Mouse (Mus musculus): ENCODE results near the gene Cdk2. TPM values are rescaled to one million over a fixed set of nuclear protein-coding genes. Genes with fewer than 3 reads are reported as not detected.

The Cdk2 gene
- 32.6 TPM for total RNA-seq (2023)

GRCm38 (mm10) chr10:128704491-128705316 lies at the start of gene Cdk2:
TSS of gene Cdk2 (minus strand) at chr10:128705031.

GRCm38 (mm10) chr10:128747646-128748251 lies 42.9 kb upstream of the Cdk2 start, which contains the start of gene Pym1:
TSS of gene Pym1 (plus strand) at chr10:128747889.

GRCm38 (mm10) chr10:128744680-128745601 lies 40.1 kb upstream of the Cdk2 start, which contains the start of gene Dgka:
TSS of gene Dgka (minus strand) at chr10:128744855.

DNA sequence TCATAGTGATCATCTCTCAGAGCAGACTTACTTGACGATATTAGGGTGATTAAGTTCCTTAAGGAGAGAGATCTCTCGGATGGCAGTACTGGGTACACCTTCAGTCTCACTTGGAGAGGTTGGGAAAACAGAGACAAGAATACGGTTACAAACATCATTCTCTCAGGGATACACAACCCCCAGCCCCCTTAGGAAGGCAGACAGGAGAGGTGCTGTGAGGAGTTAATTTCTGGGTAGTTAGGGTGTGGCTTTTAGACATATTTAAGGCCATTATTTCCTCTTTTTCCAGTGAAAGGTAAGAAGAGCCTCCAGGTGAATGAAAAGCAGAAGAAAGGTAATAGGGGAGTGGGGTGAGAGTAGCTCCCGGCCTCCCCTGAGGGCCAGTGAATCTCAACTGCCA lies 936 bp downstream of the Cdk2 start, which contains the start of gene Pmel:
Gene Pmel, plus strand, starts transcription at position 301 of the 400 bp plus-strand sequence.

GRCm38 (mm10) chr10:128695992-128696807 lies 8.6 kb downstream of the Cdk2 start, which contains the start of gene Rab5b:
TSS of gene Rab5b (minus strand) at chr10:128696264.

GRCm38 (mm10) chr10:128673763-128674468 lies 30.9 kb downstream of the Cdk2 start, which contains the start of gene Suox:
TSS of gene Suox (minus strand) at chr10:128674073.

Other genes starting within 250 kb of the Cdk2 start
- gene Smarcc2, start 245.8 kb downstream of the Cdk2 start, total RNA-seq (2023) = 112 TPM
- 818 TPM for gene Myl6, start 210.9 kb downstream of the Cdk2 start, total RNA-seq (2023)
- gene Myl6b, start 206.3 kb downstream of the Cdk2 start, total RNA-seq (2023) = not detected
- gene Esyt1, start 179.2 kb downstream of the Cdk2 start, total RNA-seq (2023) = 244 TPM
- gene Zc3h10, start 157.3 kb downstream of the Cdk2 start, total RNA-seq (2023) = 26.7 TPM
- gene Rpl41, start 155.7 kb downstream of the Cdk2 start, total RNA-seq (2023) = 3,926 TPM
- 55.6 TPM for gene Pa2g4, start 139.0 kb downstream of the Cdk2 start, total RNA-seq (2023)
- gene Erbb3, start 115.4 kb downstream of the Cdk2 start, total RNA-seq (2023) = 1.3 TPM
- gene Rps26, start 78.3 kb downstream of the Cdk2 start, total RNA-seq (2023) = 1,431 TPM
- 9.6 TPM for gene Ikzf4, start 59.0 kb downstream of the Cdk2 start, total RNA-seq (2023)
- 10.1 TPM for gene Suox, start 31.0 kb downstream of the Cdk2 start, total RNA-seq (2023)
- gene Rab5b, start 8.8 kb downstream of the Cdk2 start, total RNA-seq (2023) = 32.6 TPM
- not detected for gene Pmel, start 836 bp downstream of the Cdk2 start, total RNA-seq (2023)
- gene Dgka, start 39.8 kb upstream of the Cdk2 start, total RNA-seq (2023) = 837 TPM
- gene Pym1, start 42.9 kb upstream of the Cdk2 start, total RNA-seq (2023) = 82.4 TPM
- 0.32 TPM for gene Mmp19, start 85.9 kb upstream of the Cdk2 start, total RNA-seq (2023)
- 57.9 TPM for gene Dnajc14, start 99.0 kb upstream of the Cdk2 start, total RNA-seq (2023)
- 6.4 TPM for gene Tmem198b, start 99.3 kb upstream of the Cdk2 start, total RNA-seq (2023)
- gene Sarnp, start 112.3 kb upstream of the Cdk2 start, total RNA-seq (2023) = 50.3 TPM
- gene Ormdl2, start 116.6 kb upstream of the Cdk2 start, total RNA-seq (2023) = 15.3 TPM
- gene Gdf11, start 186.7 kb upstream of the Cdk2 start, total RNA-seq (2023) = 10.7 TPM
- 1.9 TPM for gene Cd63, start 196.0 kb upstream of the Cdk2 start, total RNA-seq (2023)
- 13.7 TPM for gene Rdh5, start 217.9 kb upstream of the Cdk2 start, total RNA-seq (2023)
- gene Bloc1s1, start 219.0 kb upstream of the Cdk2 start, total RNA-seq (2023) = 53.3 TPM
- gene Itga7, start 228.8 kb upstream of the Cdk2 start, total RNA-seq (2023) = 14.3 TPM